Mouse (Mus musculus): ENCODE data around the gene Kank2. TPM values are rescaled to one million over a fixed set of nuclear protein-coding genes. Genes with fewer than 3 reads are reported as not detected.

The Kank2 gene
- total RNA-seq, 2 experiments from 2014 or later, result 11.5 to 16.6 TPM

GRCm38 (mm10) chr9:21831558-21832240 is 33.2 kb upstream of the Kank2 start:
- no peak for DNase-seq
- no peak for TF ChIP-seq CTCF (IDR thresholded peaks at IDR 0.05)
- no peak overlapping the region for H3K4me3 ChIP-seq
- no peak overlapping the region for H3K27ac ChIP-seq
- intact Hi-C loops (cut with DNase I), result no loop called here

- DNase-seq, result no peak
- no peak overlapping the region for H3K27ac ChIP-seq
- TF ChIP-seq CTCF (IDR thresholded peaks at IDR 0.05), result no peak
- H3K4me3 ChIP-seq, result no peak overlapping the region
- intact Hi-C loops (cut with DNase I), result no loop called here
Measured at GRCm38 (mm10) chr9:21830936-21831335, 32.4 kb upstream of the Kank2 start.

GRCm38 (mm10) chr9:21830461-21830850 is 31.9 kb upstream of the Kank2 start:
- H3K4me3 ChIP-seq, result no peak overlapping the region
- H3K27ac ChIP-seq, result no peak overlapping the region
- no peak for TF ChIP-seq CTCF (IDR thresholded peaks at IDR 0.05)
- intact Hi-C loops (cut with DNase I), result no loop called here
- DNase-seq, result no peak

- Histone ChIP-seq H3K27ac (no peak overlapping the region), H3K4me3 (no peak overlapping the region)
- intact Hi-C loops (cut with DNase I), result no loop called here
- DNase-seq, result no peak
- no peak for TF ChIP-seq CTCF (IDR thresholded peaks at IDR 0.05)
Measured at GRCm38 (mm10) chr9:21829834-21830460, 31.4 kb upstream of the Kank2 start.

GRCm38 (mm10) chr9:21824366-21824765 is 25.8 kb upstream of the Kank2 start:
- no peak overlapping the region for H3K4me3 ChIP-seq
- no peak for DNase-seq
- H3K27ac ChIP-seq, result no peak overlapping the region
- no peak for TF ChIP-seq CTCF (IDR thresholded peaks at IDR 0.05)
- intact Hi-C loops (cut with DNase I), result no loop called here

- no peak for DNase-seq
- intact Hi-C loops (cut with DNase I), result no loop called here
- Histone ChIP-seq H3K4me3 (no peak overlapping the region), H3K27ac (no peak overlapping the region)
- TF ChIP-seq CTCF (IDR thresholded peaks at IDR 0.05), result no peak
Measured at GRCm38 (mm10) chr9:21823957-21824356, 25.4 kb upstream of the Kank2 start.

- no peak for TF ChIP-seq CTCF (IDR thresholded peaks at IDR 0.05)
- Histone ChIP-seq H3K4me3 (no peak overlapping the region), H3K27ac (no peak overlapping the region)
- intact Hi-C loops (cut with DNase I), result no loop called here
- no peak for DNase-seq
Measured at GRCm38 (mm10) chr9:21822686-21823085, 24.1 kb upstream of the Kank2 start.

- Histone ChIP-seq H3K4me3 (no peak overlapping the region), H3K27ac (no peak overlapping the region)
- intact Hi-C loops (cut with DNase I), result no loop called here
- DNase-seq, result no peak
- TF ChIP-seq CTCF (IDR thresholded peaks at IDR 0.05), result no peak
Measured at GRCm38 (mm10) chr9:21820183-21820582, 21.6 kb upstream of the Kank2 start.

GRCm38 (mm10) chr9:21819181-21819729 is 20.7 kb upstream of the Kank2 start:
- intact Hi-C loops (cut with DNase I), result no loop called here
- no peak overlapping the region for H3K27ac ChIP-seq
- TF ChIP-seq CTCF (IDR thresholded peaks at IDR 0.05), result no peak

GRCm38 (mm10) chr9:21818561-21818960 is 20.0 kb upstream of the Kank2 start:
- TF ChIP-seq CTCF (IDR thresholded peaks at IDR 0.05), result no peak
- no peak for DNase-seq
- no peak overlapping the region for H3K4me3 ChIP-seq
- H3K27ac ChIP-seq, result no peak overlapping the region
- intact Hi-C loops (cut with DNase I), result no loop called here

More at GRCm38 (mm10) chr9:21819181-21819729, 20.7 kb upstream of the Kank2 start:
- DNase-seq, result no peak
- no peak overlapping the region for H3K4me3 ChIP-seq

- H3K4me3 ChIP-seq, result no peak overlapping the region
- intact Hi-C loops (cut with DNase I), result no loop called here
- TF ChIP-seq CTCF (IDR thresholded peaks at IDR 0.05), result no peak
- H3K27ac ChIP-seq, result no peak overlapping the region
- DNase-seq, result no peak
Measured at GRCm38 (mm10) chr9:21818125-21818524, 19.6 kb upstream of the Kank2 start.

GRCm38 (mm10) chr9:21816716-21817305 is 18.3 kb upstream of the Kank2 start:
- DNase-seq, result no peak
- intact Hi-C loops (cut with DNase I), result no loop called here
- no peak overlapping the region for H3K4me3 ChIP-seq
- TF ChIP-seq CTCF (IDR thresholded peaks at IDR 0.05), result no peak
- H3K27ac ChIP-seq, result no peak overlapping the region

- no peak for DNase-seq
Measured at GRCm38 (mm10) chr9:21811170-21811569, 12.6 kb upstream of the Kank2 start.

More at GRCm38 (mm10) chr9:21811170-21811569, 12.6 kb upstream of the Kank2 start:
- H3K4me3 ChIP-seq, result no peak overlapping the region
- no peak overlapping the region for H3K27ac ChIP-seq
- TF ChIP-seq CTCF (IDR thresholded peaks at IDR 0.05), result no peak
- intact Hi-C loops (cut with DNase I), result no loop called here
